Mouse (Mus musculus) spleen, adult 2 months (tissue): ENCODE results near the gene Rad54l2.

ENCODE experiments used
- CTCF ChIP-seq: fragments of 200-500 bp; IDR thresholded peaks from 2 replicates; pipeline ENCODE4 v1.5.1; 2011; ENCODE audit warnings: mild to moderate bottlenecking, inconsistent platforms; ENCODE audit not compliant: insufficient read depth, insufficient read length, insufficient replicate concordance; ENCODE audit errors: extremely low read depth
- POLR2A ChIP-seq: fragments of 200-500 bp; IDR thresholded peaks from 2 replicates; pipeline ENCODE4 v1.6.1; 2011; ENCODE audit warnings: low read depth, low read length, inconsistent platforms

GRCm38 (mm10) chr9:106789363-106789762 is 369 bp upstream of the Rad54l2 start:
- TF ChIP-seq CTCF (no peak), POLR2A (no peak)
